13 mouse cellular contexts compared by ENCODE assay signal in genomic region chr3:144027134-144027980, GRCm38 (mm10).
"Had no signal": no experiment of that assay in that cellular context is flagged by ENCODE, and none has a peak within 500 bp of the region (broad histone marks: within the 10 kb centered on the region; RNA-seq: fewer than 3 reads in every experiment).

No protein-coding gene starts in this region.

- H3K4me1 ChIP-seq: limb, embryonic 12.5 days; megakaryocyte, embryonic 14.5 days; midbrain, embryonic 15.5 days; neural tube, embryonic 12.5 days had no signal

- H3K27me3 ChIP-seq: limb, embryonic 12.5 days; megakaryocyte, embryonic 14.5 days; midbrain, embryonic 15.5 days; neural tube, embryonic 12.5 days had no signal

- H3K27ac ChIP-seq: limb, embryonic 12.5 days; liver, embryonic 14.5 days; midbrain, embryonic 15.5 days; neural tube, embryonic 12.5 days had no signal

- H3K36me3 ChIP-seq: limb, embryonic 12.5 days; midbrain, embryonic 15.5 days; neural tube, embryonic 12.5 days had no signal

- H3K4me3 ChIP-seq: limb, embryonic 12.5 days; megakaryocyte, embryonic 14.5 days; midbrain, embryonic 15.5 days; neural tube, embryonic 12.5 days had no signal

- DNase-seq: kidney, adult 18-20 months; kidney, postnatal 10 days; lung, adult 2 months; lung, postnatal 36 days; retina, postnatal 1 day; right cerebral cortex, postnatal 4 days; thymus, adult 18-20 months; thymus, postnatal 25 days had no signal
